Mouse (Mus musculus) midbrain, embryonic 11.5 days (tissue): ENCODE measurements around the gene Mid2. TPM values are rescaled to one million over a fixed set of nuclear protein-coding genes. Genes with fewer than 3 reads are reported as not detected.

Source experiments
- polyA plus RNA-seq: library from polyadenylated mRNA; unstranded; fragments of >200 nt; fragmentation: Nextera tagmentation; extraction: Ambion mirVana; gene quantifications from 2 replicates; pipeline ENCODE4 v1.2.1, GENCODE M21; 2014

Gene Mid2
- polyA plus RNA-seq, 1 experiment from 2014 or later = 3.2 TPM

Other genes starting within 250 kb of the Mid2 start
- 83.0 and 92.2 TPM in 2 replicates for gene Prps1, start 208.0 kb upstream of the Mid2 start, polyA plus RNA-seq
- 165 and 166 TPM in 2 replicates for gene Tsc22d3, start 63.9 kb upstream of the Mid2 start, polyA plus RNA-seq
- gene Tex13b, start 148.8 kb downstream of the Mid2 start, polyA plus RNA-seq = not detected in 2 replicates
- gene Vsig1, start 243.0 kb downstream of the Mid2 start, polyA plus RNA-seq = not detected in 2 replicates